Mouse (Mus musculus): Measurements from ENCODE around the gene Tmem178b.
A peak's percentile ranks its signal among the peaks of the same experiment; 100 is the strongest.

The Tmem178b gene

DNA sequence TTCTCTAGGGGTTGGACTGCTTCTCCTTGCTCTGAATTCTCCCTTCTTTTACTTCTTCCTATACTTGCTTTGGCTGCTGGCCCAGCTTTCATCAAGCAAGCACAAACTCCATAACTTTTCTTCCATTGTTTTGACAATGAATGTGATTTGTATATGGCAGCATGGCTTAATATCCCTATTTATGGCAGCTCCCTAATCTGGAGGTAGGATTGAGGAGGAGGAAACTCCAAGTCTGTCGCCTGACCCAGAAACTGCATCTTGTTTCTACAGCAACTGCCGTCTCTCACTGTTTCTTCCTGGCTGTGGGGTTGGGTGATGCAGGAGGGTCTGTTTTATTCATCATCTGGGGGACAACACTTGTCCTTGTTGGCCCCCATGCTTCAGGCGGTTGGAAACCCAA is 327.6 kb downstream of the Tmem178b start:
- no peak for DNase-seq

DNA sequence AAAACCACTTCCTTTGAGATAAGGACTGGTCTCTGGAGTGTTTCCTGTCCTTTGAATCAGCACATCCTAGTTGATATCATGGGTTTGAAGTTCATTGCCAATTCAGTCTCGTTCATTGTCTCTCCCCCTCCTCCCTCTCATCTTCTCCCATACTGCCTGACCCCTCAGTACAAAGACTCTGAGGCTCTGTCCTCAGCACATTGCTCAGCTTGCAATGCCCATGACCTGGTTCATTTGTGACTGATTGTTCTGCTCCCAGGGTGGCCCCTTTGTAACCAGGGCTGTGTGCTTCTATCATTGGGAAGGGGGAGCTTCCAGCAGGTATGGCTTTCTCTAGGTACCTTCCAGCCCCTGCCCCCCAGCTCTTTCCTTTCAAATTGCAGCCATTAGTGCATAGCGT is 329.5 kb downstream of the Tmem178b start:
- DNase-seq: no peak

DNA sequence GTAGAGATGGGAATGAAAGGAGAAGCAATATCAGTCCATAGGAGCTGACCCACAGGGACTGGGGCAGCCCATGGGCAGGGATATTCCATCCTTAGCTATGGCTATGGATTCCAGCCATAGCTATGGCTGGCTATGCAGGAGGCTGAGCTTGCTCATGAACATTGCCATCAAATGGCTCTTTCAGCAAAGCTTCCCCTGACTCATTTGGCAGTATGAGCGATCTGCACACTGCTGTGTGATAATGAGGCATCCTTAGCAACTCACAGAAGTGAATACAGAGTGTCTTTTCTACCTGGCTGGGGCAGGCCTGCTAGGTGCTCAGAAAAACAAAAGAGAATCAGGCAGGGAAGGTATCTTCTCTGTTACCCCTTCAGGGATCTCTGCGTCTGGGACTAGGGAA is 332.3 kb downstream of the Tmem178b start:
- no peak for DNase-seq

DNA sequence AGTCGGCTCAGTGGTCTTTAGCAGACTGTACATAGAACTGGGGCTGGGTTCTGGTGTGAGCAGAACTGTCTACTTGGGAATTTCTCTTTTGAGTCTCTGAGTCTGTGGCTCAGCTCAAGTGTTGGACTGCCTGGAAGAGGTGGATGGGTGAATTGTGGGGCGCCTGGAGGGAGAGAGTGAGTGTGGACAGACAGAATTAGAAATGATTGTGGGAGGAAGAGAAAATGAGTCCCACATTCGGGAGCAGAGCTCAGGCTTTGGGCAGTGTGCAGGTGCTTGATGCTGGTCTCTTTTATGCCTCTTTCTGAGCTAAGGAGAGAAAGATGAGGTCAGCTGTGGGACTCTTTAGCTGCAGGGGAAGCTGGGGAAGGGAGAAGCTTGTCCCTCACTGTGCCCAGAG is 334.9 kb downstream of the Tmem178b start:
- DNase-seq: no peak

DNA sequence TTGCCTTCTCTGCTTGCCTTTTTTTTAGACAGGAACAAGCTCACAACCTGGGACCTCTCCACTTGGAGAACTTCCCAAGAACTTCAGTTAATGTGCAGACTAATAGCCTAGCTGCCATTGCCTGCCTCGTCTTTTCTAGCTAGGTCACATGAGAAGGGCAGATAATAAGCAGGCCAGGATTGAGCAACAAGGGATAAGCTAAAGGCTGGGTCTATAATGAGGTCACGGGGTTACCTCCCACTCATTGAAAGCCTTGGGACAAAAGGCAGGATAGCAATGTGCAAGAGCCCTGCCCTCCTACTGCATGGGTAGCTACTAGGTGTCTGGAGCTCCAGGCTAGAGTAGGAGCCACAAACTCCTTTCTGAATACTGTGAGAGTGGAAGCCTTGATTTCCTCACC is 336.1 kb downstream of the Tmem178b start:
- no peak for DNase-seq

DNA sequence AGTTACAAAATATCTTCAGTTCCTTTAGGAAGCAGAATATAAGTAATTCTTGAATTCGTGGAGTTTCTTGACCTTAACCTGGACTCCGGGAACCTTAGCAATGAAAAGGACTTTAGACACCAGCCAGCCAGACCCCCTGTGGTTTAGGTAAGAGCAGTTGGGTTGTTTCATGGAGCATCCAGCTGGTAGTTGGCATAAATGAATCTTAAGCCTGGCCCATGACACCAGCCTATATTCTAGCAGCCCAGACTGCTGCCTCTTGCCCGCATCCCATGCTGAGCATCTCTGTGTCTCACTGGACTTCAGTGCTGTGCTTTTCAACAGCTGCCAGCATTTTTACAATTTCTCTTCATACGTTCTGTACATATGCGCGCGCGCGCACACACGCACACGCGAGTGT is 344.1 kb downstream of the Tmem178b start:
- peak; percentile 41 for DNase-seq

DNA sequence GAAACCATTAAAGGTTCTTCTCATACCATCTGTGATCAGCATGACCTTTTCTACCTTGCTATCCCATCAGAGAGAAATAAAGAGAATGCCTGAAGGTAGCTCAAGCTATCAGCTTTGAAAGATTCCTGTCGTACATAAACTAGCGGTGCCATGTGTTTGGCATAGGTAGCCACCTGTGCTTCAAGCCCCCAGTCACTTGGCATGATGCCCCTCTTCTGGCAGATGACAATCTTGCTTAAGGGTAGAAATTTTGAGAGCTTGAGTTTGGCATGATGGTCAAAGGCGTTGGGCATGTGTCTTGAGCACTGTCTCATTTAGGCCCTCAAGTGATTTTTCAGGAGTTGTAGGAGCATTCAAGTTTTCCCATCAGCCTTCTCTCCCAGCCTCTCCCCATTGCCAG is 344.6 kb downstream of the Tmem178b start:
- peak; percentile 15 for DNase-seq

DNA sequence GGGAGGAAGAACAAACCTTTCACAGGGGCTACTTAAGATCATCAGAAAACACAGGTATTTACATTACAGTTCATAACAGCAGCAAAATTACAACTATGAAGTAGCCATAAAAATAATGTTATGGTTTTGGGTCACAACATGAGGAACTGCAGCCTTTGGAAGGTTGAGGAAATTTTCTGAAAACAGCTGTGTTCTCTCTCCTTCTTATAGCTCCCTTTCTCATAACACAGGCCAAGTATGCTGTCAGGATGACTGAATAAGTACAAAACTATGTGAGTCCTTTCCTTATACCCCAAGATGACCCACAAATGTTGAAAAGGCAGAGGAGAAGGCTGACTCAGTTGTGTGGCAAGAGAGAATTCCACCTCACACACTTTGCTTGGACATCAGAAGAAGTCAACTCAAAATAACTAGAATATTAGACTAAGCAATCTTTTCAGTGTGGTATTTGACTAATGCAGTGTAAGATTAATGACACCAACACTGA is 347.6 kb downstream of the Tmem178b start:
- DNase-seq: no peak

DNA sequence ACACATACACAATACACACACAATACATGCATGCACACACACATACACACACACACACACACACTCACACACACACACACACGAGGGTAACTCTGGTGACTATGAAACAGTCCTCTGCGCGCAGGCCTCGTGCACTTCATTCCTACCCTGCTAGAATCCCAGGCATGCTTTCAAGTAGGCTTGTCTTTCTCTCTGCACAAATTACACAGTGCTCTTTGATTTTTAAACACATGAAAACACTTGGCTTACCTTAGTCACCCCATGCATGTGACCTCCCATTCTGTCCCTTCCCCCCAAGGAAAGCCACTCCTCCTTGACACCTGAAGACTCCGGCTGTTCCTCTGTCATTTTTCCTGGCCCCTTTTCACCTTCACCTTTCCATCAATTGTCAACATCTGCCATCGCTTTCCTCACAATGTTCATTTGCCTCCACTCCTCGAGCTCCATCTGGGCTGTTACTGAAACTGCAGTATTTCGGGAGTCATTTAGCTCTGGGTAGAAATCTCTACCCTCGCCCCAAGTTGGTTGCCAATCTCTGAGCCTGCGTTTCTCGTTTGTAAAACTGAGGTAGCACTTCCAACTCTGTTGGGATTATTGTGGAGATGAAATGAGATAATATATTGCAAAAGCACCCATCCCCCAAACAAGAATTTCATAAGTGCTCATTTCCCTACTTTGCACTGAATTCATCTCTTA is 352.7 kb downstream of the Tmem178b start:
- no peak for DNase-seq

DNA sequence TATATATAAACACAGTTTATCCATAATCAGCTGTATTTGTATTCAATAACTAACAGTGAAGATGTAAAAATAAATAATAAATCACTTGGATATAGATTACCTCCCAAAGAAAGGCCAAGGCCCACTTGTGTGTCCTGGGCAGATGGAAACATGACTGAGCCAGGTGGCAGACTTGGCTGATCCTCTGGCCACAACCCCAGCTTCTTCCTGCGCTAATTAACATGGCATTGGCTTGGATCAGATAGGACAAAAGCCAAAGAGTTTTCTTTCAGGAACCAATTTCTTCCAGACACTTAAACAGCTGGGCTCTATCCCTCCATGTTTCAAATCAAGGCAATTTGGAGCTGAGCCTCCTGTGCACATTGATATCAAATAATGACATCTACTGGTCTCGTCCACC is 355.9 kb downstream of the Tmem178b start:
- peak; percentile 27 for DNase-seq

DNA sequence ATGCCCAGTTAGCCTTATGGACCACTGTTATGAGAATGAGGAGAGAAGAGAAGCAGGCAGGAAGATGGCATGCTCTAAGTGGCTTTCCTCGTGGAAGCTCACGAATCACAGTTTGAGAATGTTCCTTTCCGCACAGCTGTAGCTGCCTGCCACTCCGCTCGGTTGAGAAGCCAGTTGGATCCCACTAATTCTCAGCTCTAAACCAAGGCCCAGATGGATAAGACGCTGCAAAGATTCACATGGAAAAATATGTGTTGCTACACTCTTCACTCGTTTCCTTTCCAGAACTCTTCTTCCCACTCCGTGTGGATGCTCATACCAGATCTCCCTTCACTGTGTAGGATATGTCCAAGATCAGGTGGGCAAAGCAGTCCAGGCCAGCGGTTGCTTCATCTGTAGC is 356.9 kb downstream of the Tmem178b start:
- no peak for DNase-seq

DNA sequence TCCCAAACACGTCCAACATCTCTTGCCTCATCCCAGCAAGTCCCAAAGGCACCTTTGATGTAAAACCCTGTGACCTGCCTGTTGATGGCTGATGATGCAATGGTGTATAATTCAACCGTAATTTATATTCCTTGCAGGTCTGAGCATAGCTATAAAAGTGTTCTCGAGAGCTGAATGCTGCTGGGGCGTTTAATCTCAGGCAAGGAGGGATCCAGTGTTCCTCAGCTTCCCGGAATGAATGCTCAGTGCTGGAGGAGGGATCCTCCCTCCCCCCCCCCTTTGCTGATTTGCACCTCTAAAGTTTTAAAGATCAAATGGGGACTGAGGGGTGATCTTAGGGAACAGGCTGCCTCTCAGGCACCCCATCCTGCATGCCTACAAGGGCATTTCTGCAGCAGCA is 361.0 kb downstream of the Tmem178b start:
- no peak for DNase-seq

DNA sequence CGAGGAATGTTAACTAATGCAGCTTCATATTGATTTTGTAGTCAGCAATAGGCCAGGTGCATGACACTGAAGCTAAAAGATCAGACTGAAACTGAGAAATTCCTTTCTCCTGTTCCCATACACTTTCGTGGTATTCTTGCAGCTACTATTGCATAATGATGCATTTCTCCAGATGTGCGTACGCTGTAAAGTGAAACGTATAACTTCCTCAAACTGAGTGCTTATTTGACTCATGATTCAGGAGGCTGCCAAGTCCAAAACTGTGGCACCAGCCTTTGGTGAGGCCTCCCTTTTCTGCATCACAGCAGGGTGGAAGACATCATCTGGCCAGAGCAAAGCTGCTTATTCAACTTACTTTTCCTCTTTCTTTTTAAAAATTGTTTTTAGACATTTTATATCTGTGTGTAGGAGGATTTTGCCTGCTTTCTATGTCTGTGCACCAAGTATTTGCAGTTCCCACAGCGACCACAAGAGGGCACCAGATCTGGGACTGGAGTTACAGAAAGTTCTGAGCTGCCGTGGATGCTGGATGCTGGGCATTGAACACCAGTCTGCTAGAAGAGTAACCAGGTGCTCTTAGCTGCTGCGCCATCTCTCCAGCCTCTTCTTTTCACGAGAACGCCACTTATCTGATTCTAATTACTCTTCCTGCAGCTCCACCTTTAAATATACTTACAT is 362.9 kb downstream of the Tmem178b start:
- DNase-seq: peak; percentile 47

DNA sequence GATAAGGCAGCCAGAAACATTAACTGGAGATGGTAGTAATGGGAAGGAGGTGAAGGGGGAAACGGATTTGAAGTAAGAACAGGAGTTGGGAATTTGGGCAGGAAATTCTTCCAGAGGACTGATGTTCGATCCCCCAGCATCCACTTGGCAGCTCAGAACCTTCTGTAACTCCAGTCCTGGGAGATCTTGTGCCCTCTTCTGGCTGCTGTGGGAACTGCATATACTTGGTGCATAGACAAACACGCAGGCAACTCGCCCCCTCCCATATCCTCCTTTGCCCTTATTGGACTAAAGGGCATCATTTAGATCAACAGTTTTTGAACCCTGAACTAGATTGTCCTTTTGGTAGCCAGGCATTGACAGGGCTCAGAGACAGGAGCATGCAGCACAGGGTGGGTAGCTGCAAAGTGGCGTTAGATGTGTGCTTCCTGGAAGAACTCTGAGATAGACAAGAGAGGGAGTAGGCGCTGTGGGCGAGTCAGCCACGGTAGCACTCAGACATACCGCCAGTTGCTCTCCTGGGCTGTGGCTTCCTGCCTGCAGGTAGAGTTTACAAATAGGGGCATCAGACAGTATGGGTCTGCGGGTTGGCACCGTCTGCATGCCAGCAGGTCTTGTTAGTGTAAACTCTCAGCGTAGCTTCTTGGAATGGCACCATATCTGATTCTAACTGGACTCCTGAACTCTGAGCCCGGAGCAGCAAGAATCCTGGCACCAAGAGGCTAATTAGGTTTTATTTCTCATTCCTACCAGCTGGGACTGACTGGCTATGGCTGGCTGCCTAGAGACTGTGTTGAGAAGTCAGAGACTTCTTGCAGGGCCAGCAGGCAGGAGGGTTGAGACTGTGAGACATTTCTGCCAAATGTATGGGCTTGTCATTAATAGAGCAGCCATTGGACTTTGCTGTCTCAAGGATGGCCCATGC is 364.0 kb downstream of the Tmem178b start:
- peak; percentile 80 for DNase-seq

DNA sequence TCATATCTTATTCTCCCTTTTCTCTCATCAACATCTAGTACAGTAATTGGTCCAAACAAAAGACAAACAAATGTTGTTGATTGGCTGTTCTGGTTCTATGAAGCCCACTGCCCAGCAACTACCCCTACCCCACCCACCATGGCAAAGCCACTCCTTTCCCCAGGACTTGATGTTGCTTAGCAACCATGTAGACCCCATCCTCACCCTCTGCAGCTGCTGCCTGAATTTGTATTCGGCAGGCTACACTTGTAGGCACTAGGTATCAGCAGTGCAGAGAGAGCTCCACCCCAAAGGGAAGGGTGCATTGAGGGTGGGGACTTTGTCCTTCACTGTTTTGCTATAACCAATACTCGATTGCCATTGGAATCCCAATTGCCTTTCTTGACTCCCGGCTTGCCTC is 365.8 kb downstream of the Tmem178b start:
- DNase-seq: no peak

DNA sequence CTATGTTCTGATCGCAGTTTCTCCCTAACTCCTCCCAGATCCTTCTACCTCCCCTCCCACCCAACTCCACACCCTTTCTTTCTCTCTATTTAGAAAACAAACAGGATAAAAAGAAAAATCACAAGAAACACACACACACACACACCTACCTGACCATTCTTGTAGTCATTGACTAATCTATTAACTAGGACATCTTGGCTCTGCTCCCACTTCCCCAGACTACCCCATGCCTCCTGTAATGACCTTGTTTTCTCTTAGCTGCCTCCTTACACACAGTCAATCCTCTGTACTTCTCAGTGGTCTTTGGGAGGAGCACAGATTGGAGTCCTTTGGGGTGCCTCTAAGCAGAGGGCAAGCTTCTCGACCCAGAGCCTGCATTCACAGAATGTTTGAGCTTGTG is 367.6 kb downstream of the Tmem178b start:
- no peak for DNase-seq

DNA sequence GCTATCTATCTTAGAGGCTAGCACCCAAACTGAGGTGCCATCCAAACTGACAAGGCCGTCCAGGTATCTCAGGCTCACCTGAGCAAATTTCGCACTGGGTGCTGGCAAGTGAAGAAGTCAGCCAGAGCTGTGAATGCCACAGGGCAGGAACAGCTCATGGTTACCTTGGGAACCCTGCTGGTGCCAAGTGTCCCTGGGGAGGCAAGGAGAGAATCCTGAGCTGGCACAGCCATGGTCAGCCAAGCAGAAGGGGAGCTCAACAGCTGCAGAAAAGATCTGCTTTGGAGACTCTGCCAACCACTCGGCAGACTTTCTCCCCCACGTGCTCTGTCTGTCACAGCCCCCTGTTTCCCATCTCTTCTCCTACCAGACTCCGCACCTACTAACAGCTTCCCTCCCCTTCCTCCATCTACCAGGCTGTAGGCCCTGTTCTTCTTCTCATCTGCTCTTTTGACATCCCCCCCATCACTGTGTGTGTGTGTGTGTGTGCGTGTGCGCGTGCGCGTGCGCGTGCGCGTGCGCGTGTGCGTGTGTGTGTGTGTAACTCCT is 374.4 kb downstream of the Tmem178b start:
- no peak for DNase-seq

DNA sequence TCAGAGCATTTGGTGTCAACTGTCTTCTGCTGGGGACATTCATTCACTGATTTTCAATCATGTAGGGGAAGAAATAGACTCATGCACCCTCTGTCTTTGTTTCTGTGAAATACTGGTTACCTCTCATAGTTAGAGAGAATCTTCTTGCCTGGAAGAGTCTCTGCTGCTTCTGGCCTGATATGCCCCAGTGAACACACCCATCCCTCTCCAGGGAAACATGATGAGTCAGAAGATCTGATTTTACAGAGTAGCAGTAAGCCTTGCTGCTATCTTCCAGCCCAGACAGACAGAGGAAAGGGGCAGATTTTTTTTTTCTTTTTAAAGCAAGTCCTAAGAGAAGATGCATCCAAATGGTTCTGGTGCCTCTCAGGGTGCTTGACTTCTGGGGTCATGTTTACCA is 376.9 kb downstream of the Tmem178b start:
- no peak for DNase-seq

DNA sequence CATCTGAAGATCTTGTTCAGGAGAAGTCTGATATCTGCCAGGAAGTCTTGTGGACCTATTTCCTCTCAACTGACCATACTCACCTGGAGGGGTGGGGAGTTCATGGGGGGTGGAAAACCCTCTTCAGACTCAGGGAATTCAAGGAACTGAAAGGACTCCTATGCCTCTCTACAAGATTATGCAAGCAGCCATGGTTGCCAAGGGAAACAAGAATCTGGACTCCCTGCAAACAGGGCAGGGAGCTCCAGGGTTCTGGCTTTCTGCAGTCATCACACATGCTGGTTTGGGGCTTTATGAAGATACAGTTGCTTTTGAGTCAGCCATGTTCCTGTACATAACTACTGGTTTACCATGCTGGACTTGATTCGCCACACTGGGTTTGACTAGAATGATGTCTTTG is 390.6 kb downstream of the Tmem178b start:
- DNase-seq: no peak

DNA sequence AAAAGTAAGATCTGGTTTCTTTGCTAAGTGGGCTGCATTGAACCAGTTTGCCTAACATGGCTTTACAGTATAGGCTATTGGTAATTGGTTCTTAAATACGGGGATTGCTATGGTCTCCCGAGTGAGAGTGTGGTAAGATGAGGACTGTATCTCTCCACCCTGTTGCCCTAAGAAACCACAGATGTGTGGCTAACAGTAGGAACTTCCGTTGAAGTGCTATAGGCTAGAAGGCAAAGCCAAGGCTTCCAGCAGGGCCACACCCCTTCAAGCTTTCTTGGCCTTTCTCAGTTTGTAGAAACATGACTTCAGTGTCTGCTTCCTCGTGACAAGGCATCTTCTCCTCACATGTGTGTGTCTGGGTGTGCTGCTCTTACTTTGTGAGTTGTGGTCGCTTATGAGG is 427.6 kb downstream of the Tmem178b start:
- DNase-seq: no peak

DNA sequence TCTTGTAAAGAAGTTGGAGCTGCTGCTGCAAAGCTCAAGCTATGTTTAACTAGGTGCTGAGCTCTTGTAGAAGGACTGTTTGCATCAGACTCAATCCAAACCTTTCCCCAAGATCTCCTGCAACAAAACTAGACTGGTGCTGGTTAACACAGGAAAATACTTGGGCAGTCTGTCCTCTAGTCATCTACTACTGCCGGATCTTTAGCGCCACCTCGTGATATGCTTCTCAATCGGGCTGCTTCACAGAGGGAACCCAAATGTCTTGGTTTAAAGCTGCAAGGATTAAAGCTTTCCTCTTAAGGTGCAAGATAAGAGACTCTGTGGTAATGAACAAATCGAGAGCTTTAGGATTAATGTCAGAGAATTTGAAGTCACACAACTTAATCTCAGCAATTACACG is 430.3 kb downstream of the Tmem178b start:
- DNase-seq: peak; percentile 46

Measured in cerebellum, adult 11-12 months (tissue).